Mouse (Mus musculus) cerebellum, postnatal 4 days (tissue): ENCODE data around the gene Ralgps2.

Source experiments
- DNase-seq, 2 experiments: peaks; one replicate each; pipeline ENCODE4 v3.0.0; 2022; ENCODE audit warnings: low spot score in 2 of 2, mixed read lengths in 1 of 2

The Ralgps2 gene

DNA sequence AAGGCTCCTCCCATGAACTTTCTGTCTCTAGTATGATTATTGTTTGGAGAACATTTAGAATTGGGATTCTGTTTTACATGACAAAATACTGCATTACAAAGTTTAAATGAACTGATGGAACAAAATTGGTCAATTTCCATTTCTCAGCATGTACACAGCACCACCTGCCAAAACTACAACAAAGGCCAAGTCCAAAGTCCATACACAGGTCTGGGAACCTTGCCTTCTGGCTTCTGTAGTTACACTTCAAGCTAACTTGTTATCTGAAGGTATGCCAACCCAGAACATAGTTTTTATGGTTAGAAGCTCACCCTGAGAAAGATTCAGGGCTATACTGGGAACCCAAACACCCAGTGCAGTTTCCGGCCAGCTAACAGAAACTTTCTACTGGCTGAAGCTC is 120.2 kb downstream of the Ralgps2 start:
- no peak for DNase-seq

- no peak for DNase-seq
Measured at GRCm38 (mm10) chr1:156813485-156813884, 125.9 kb downstream of the Ralgps2 start.

- no peak for DNase-seq
Measured at GRCm38 (mm10) chr1:156812716-156813115, 126.7 kb downstream of the Ralgps2 start.

DNA sequence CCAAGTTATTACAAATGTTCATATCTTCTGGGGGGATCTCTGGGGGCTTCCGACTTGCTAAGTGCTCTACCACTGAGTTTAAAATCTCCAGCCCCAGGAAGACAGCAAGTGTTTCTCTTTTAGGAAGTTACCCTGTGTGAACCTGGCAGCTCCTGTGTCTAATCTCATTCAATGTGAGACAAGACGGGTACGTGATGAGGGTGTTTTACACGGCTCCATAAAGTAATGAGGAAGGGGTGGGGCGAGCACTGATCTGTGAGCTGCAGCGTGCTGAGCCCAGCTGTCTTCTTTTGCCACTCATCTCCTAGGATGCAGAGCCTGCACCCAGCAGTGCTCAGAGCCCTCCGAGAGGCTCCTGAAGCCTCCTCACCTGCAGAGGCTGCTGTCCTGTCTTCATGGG is 127.5 kb downstream of the Ralgps2 start:
- DNase-seq = no peak

GRCm38 (mm10) chr1:156808332-156808731 is 131.1 kb downstream of the Ralgps2 start:
- DNase-seq = no peak

DNA sequence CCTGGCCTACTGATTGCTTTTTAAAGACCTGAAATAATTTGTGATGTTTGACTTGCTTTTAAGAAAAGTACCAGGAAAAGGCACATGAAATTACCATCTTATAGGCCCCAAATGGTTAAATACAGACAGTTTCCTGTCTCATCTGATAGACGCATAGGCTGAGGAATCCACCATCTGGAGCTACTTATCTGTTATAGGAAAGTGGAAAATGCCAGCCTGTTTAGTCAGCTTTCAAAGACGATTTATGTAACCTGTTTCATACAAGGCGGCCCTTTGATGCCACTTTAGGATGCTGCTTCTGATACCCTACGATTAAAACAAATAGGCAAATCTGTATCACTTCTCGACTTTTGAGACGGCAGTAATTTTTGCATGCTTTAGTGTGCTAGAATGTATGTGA is 138.2 kb downstream of the Ralgps2 start:
- DNase-seq = no peak

GRCm38 (mm10) chr1:156796251-156796650 is 143.2 kb downstream of the Ralgps2 start:
- DNase-seq = no peak

DNA sequence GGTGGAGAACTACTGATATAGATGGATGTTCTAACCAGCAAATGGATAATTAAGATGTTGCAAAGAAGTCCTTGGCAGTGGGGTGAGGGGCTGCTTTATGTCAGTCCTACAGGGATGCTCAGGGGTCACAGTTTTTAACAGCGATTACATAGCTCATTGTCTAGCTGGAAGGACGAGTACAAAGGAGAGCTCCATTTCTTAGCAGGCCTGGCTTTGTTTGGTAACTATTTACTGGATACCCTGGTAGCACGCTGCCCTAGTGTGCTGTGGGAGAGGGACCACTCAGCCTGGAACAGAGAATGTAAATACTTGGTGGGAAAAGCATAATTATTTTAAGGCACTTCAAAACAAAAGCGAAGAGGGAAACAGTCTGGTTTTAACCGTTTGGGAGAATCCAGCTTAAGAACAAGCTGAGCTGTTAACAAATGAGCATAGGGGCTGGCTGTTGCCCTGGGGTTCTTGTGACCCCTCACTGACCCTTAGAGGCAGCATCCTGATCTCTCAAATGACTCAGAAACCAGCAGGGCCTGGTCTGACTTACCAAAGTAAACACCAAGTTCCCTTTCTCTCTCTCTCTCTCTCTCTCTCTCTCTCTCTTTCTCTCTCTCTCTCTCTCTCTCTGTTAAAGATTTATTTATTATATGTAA is 149.5 kb downstream of the Ralgps2 start:
- DNase-seq = no peak

DNA sequence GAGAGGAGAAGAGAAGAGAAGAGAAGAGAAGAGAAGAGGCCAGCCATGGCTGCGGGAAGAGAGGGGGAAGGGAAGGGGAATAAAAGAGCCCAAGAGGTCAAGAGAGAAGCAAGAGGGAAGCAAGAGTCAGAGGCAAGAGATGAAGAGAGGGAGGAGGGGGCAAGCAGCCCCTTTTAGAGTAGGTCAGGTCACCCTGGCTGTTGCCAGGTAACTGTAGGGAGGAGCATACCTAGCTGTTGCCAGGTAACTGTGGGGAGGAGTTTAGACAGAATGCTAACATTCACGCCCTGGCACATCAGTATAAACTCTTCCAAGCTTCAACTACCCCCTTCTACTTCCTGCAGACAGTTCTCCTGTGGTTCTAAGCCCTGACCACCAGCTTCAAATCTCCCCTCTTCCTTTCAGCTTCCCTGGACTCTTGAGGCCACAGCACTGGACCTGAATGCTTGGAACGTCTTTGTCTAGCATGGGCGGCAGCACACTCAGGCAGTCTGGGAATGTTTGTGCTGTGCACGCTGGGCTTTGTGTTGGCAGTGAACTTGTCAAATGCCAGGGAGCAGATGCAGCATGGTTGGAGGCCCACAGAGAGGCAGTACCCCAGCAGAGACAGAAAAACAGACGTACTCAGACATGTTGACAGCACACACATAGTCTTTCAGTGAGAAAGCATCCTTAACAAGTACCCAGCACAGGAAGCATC is 152.1 kb downstream of the Ralgps2 start:
- DNase-seq = no peak

- DNase-seq = no peak
Measured at GRCm38 (mm10) chr1:156786074-156786473, 153.4 kb downstream of the Ralgps2 start.

GRCm38 (mm10) chr1:156784974-156785373 is 154.5 kb downstream of the Ralgps2 start:
- DNase-seq = no peak

DNA sequence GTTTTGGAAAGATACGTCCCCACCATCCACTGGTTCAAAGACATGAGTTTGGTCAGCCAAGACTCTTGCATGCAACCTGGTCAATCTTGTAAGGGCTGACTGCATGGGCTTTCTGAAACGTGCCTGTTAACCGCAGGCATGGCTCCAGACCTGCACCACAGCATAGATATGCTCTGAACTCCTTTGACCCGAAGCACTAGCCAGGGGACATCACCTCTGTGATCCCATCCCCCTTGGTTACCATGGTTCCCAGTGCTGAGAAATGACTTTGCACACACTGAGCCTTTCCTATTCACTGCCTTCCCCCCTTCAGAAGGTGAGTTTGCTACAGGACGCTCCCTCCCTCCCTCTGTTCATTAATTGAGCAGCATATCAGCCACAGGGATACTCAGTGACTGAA is 155.3 kb downstream of the Ralgps2 start:
- DNase-seq = no peak

DNA sequence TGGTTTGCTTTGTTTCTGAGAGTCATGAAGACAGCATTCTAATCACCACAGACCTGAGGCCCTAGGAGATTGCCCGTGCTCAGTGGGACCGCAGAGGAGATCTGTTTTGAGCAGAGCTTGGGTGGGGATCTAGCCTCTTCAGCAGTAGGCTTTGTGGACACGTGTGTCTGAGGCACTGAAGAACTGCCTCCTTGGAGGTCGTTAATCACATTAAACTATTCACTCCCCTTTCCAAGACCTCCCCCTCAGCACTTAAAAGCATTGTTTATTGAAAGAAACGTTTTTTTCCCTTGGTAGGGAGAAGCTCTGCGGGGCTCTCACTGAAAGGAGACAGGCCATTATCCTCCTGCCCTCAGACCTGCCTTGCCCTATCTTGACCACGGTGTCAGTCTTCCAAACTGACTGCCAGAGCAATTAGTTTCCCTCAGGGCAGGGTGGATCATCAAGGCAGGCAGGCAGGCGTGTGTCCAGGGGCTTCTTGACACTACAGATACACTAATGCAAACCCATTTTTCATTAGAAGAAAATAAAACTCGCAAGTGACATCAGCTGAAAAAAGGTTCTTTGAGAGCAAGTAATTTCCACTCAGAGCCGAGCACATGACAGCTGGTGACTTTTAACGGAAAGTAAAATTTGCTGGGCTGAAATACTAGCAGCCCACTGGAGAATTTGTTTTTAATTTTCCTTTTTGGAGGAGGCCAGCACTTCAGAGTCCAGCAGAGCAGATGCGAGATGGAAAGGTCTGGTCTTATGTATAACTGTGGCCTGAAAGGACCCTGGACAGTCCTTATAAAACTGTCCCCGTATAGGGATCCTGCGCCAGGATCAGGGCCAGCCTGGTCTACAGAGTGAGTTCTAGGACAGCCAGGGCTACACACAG is 157.2 kb downstream of the Ralgps2 start:
- no peak for DNase-seq

DNA sequence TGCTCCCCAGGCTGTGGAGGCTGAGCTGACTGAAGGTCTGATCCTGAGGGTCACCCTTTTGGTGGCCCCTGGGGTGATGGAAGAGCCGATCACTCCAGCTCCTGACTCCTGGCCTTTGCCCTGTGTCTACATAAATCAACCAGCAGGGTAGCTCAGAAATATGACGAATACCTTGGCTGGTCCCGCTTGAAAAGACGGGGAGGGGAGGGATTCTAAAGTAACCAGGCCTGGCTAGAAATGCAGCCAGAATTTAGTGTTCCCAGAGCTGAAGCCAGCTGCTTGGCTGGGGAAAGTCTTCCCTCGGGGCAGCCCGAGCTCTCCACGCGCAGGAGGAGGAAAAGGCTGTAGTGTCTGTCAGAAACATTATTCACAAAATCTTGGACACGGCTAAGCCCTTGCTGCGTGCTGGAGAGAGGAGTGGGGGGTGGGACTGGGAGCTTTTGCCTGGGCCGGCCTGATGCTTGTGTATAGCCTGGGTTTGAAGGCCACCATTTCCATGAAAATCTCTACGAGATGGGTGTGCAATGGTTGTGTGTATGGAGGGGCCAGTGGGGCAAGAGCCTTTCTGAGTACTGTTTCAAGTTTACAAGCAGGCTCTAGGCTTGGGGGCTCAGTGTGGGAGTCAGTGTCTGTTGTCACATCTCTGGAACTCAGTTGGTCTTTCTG is 158.2 kb downstream of the Ralgps2 start:
- peak in 1 of 2 experiments; percentile 54 for DNase-seq

DNA sequence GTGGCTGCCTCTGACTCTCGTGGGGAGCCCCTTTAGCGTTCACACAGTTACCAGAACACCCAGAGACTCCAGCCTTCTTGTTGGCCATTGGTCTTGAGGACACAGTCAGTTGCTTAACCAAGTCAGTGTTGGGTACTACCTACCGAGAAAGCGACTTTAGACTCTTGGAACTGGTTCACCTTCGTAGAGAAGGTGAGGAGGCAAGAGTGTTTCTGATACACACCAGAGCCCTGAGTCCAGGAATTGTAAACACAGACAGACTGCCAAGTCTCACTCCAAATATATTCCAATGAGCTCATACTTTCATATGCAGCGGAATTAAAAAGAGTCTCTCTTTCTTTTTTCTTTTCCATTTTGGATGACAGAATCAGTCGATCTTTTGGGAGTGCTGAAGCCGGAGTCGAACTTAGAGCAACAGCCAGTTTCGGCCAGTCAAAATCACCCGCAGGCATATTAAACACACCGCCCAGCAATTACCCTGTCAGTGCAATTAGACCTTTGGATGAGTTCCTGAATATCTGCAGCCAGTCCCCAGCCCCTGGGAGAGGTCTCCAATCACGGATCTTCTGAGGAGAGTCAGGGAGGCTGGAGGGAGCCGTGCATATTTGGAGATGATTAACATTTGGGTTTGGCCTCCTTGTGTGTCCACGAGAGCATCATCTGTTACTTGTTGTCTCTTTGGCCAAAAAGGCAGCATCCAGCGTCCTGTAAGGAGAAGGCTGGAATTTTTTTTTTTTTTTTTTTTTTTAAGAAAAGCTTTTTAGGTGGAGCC is 159.0 kb downstream of the Ralgps2 start:
- DNase-seq = peak in 1 of 2 experiments; percentile 17

DNA sequence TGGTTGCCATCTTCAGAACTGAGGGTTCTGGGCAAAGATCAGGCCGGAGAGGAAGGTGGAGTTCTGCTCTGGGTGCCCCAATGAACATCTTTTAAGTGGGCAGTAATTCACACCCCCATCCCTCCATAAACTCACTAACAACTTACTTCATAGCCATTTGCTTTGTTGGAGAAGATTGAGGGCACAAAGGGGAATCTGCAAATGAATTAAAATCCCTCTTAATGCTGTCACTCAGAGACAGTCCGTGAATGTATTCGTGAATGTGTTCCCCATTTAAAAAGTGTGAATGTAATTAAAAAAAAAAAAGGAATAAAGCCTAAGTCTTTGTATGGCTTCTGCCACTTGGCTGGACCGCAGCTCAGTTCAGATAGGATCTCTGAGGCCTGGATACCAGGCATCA is 159.8 kb downstream of the Ralgps2 start:
- DNase-seq = no peak

DNA sequence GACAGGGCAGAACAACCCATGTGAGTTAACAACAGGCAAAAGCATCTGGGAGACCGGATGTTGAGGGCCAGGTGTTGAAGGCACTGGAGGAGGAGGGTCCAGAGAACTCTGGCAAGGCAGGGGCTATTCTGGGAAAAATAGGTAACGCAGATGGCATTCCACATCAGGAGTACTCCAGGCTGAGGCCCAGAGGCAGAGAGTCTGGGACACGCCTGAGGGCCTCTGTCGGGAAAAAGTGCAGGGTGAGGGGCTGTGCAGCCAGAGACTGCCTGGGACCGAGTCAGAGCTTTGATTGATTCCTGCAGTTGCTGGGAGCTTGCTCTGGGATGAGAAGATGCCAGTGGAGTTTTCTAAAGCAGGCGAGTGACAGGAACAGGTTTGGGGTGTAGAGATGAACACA is 160.4 kb downstream of the Ralgps2 start:
- no peak for DNase-seq

DNA sequence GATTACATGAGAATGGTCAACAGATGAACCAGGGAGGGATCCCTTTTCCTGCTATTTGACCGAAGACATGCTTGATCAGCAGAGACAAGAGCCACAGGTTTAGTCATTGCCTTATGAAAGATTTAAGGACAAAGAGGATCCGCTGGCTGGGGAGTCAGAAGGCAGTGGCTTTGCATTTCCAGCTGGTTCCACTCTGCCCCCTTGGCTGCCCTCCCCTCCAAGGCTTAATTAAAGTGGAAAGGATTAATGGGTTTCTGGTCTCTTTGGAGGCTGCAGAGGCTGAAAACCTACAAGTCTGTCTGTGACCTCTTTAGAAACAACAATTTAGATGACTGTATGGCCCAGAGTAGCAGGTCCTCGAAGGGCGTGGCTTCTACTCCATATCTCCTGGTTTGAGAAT is 161.5 kb downstream of the Ralgps2 start:
- no peak for DNase-seq

- no peak for DNase-seq
Measured at GRCm38 (mm10) chr1:156775983-156776382, 163.4 kb downstream of the Ralgps2 start.

- DNase-seq = no peak
Measured at GRCm38 (mm10) chr1:156775190-156775589, 164.2 kb downstream of the Ralgps2 start.

DNA sequence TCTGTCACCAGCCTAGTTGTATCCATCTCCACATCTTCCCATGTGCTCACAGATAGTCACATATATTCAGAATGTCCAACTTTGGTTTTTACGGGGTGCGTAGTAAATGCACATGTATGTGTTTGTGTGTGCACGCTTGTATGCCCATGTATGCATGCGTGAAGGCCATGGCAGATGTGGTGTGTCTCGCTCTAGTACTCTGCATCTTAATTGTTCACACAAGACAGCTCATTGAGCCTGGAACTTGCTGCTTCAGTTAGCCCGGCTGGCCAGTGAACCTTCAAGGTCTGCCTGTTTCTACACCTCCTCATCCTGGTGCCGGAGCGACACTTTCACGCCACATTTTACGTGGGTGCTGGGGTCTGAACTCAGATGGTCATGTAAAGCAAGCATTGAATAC is 168.6 kb downstream of the Ralgps2 start:
- DNase-seq = no peak
